Mouse (Mus musculus): ENCODE measurements at regions not wholly inside any gene's neighbourhood (a gene's known extent, or its start where the extent isn't known, plus 50 kb on each side); places are given as distances from the start of the nearest gene placed in this dataset.
A peak's percentile ranks its signal among the peaks of the same experiment; 100 is the strongest.
"Not testable (repeated sequence)": the region's sequence is repeated elsewhere in the genome, so short reads cannot be mapped to it uniquely, and the experiment has no call there.

DNA sequence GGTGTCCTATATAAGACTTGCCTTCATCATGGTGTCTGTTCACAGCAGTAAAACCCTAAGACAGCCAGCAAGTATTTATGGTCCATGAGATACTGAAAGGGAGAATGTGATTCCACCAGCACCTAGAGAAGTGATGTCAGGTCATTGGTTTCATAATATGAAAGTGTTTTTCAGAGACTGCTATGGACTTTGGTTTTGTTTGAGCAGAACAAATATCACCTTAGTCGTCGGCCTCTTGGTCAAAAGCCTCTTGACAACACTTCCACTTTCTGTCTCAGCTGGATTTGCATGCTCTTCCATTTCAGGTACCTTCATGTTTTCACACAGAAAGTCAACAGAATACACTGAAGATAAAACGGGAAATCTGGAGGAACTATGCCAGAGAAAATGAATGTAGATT, 56.7 kb upstream of the Lrrc8b start:
- no peak for DNase-seq (ENCODE audit: low read depth, low spot score)

DNA sequence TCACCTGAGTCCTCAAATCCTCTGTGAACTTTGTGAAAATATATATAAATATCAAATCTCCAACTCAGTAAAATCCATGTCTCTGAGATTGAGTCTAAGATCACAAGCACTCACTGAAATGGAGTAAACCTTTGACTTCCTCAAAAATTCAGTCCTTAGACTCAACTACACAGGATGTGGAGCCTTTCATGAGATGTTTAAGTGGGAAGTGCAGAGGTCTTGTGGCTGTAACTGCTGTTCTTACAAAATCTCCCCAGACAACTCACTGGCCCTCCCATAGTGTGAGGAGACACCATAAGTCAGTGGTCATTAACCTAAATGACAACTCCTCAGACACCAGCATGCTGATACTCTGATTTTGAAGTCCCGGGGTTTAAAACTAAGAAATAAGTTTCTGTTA, 59.2 kb upstream of the Lrrc8b start:
- not testable (repeated sequence) for DNase-seq (ENCODE audit: low read depth, low spot score)

GRCm38 (mm10) chr5:105354041-105354440, 60.5 kb upstream of the Gbp6 start:
- DNase-seq (ENCODE audit: low read depth, low spot score) = no peak

- no peak for DNase-seq (ENCODE audit: low read depth, low spot score)
Observed at GRCm38 (mm10) chr5:105346463-105346862, 53.0 kb upstream of the Gbp6 start.

DNA sequence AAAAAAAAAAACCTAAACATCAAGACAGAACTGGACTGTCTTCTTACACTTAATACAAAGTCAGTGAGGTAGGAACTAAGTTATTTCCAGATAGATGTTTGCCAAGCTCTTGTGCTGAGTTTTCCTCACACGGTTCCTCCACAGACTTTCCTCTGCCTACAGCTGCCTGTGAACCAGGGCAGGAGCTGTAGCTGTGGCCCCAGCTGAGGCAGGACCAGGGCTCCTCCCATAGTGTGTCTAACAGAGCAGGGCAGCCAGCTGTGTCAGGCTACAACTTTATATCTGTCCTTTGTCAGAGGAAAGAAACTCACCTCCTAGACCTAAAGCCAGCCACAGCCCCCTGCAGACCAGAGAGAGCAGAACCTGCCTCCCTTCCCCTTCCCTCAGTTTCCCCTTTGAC, 52.5 kb upstream of the Gbp6 start:
- DNase-seq (ENCODE audit: low read depth, low spot score) = not testable (repeated sequence)

GRCm38 (mm10) chr5:105344808-105345732, 51.6 kb upstream of the Gbp6 start:
- no peak for DNase-seq (ENCODE audit: low read depth, low spot score)

GRCm38 (mm10) chr5:105343816-105344215, 50.3 kb upstream of the Gbp6 start:
- peak; percentile 4 for DNase-seq (ENCODE audit: low read depth, low spot score)

Measured in mesoderm, embryonic 11.5 days (tissue).